Mouse (Mus musculus): ENCODE measurements at regions not wholly inside any gene's neighbourhood (a gene's known extent, or its start where the extent isn't known, plus 50 kb on each side); places are given as distances from the start of the nearest gene placed in this dataset.

GRCm38 (mm10) chr8:33108914-33109313 is 319.6 kb upstream of the 5930422O12Rik start:
- peak; percentile 39 for DNase-seq (ENCODE audit: low read depth, low spot score)

- DNase-seq (ENCODE audit: low read depth, low spot score): no peak
Observed at GRCm38 (mm10) chr8:33115271-33116236, 313.0 kb upstream of the 5930422O12Rik start.

GRCm38 (mm10) chr8:33123061-33123587 is 305.4 kb upstream of the 5930422O12Rik start:
- DNase-seq (ENCODE audit: low read depth, low spot score): no peak

- no peak for DNase-seq (ENCODE audit: low read depth, low spot score)
Observed at GRCm38 (mm10) chr8:33126981-33127380, 301.5 kb upstream of the 5930422O12Rik start.

- no peak for DNase-seq (ENCODE audit: low read depth, low spot score)
Observed at GRCm38 (mm10) chr8:33138874-33139273, 289.6 kb upstream of the 5930422O12Rik start.

GRCm38 (mm10) chr8:33139850-33140249 is 288.7 kb upstream of the 5930422O12Rik start:
- DNase-seq (ENCODE audit: low read depth, low spot score): no peak

GRCm38 (mm10) chr8:33177642-33178041 is 250.9 kb upstream of the 5930422O12Rik start:
- no peak for DNase-seq (ENCODE audit: low read depth, low spot score)

- DNase-seq (ENCODE audit: low read depth, low spot score): no peak
Observed at GRCm38 (mm10) chr8:33183029-33183428, 245.5 kb upstream of the 5930422O12Rik start.

Data from A20 (cell line).